Mouse (Mus musculus) limb, embryonic 14.5 days (tissue): ENCODE measurements around the gene E2f6. TPM values are rescaled to one million over a fixed set of nuclear protein-coding genes. Genes with fewer than 3 reads are reported as not detected.

Experiments used
- ATAC-seq: fragments of 200-750 bp; cut with Nextera tagmentation; 2 replicates; pipeline ENCODE4 v1.8.0; 2017; ENCODE audit warnings: low read depth, moderate number of reproducible peaks, moderate TSS enrichment; ENCODE audit not compliant: low FRiP score
- DNase-seq: peaks from one replicate; pipeline ENCODE4 v3.0.0-alpha.2; 2015; ENCODE audit warnings: low spot score
- H3K27ac ChIP-seq: fragments of 300-500 bp; sonication (generic); replicated peaks from 2 replicates; pipeline ENCODE4 v1.5.1; 2014; ENCODE audit warnings: low read depth, mild to moderate bottlenecking, low read length, moderate library complexity, mixed read lengths
- H3K27me3 ChIP-seq: fragments of 300-500 bp; sonication (generic); 2 replicates; pipeline ENCODE4 v1.6.1; 2014; ENCODE audit warnings: low read length, mixed read lengths; ENCODE audit not compliant: control insufficient read depth, insufficient read depth
- H3K36me3 ChIP-seq: fragments of 300-500 bp; sonication (generic); 2 replicates; pipeline ENCODE4 v1.6.1; 2014; ENCODE audit warnings: mild to moderate bottlenecking, low read length, moderate library complexity, mixed read lengths; ENCODE audit not compliant: control insufficient read depth, insufficient read depth
- H3K4me1 ChIP-seq: fragments of 300-500 bp; sonication (generic); 2 replicates; pipeline ENCODE4 v1.6.1; 2014; ENCODE audit warnings: antibody characterized with exemption, low read length, mixed read lengths; ENCODE audit not compliant: control insufficient read depth, insufficient read depth
- H3K4me2 ChIP-seq: fragments of 300-500 bp; sonication (generic); replicated peaks from 2 replicates; pipeline ENCODE4 v1.6.1; 2014; ENCODE audit warnings: low read depth, mild to moderate bottlenecking, low read length, moderate library complexity; ENCODE audit not compliant: severe bottlenecking
- H3K4me3 ChIP-seq: fragments of 300-500 bp; sonication (generic); replicated peaks from 2 replicates; pipeline ENCODE4 v1.5.1; 2014; ENCODE audit warnings: low read length
- H3K9ac ChIP-seq: fragments of 300-500 bp; sonication (generic); 2 replicates; pipeline ENCODE4 v1.6.1; 2014; ENCODE audit warnings: mild to moderate bottlenecking, low read depth, low read length, moderate library complexity; ENCODE audit not compliant: severe bottlenecking
- H3K9me3 ChIP-seq: fragments of 300-500 bp; sonication (generic); 2 replicates; pipeline ENCODE4 v1.6.1; 2016; ENCODE audit warnings: low read length; ENCODE audit not compliant: control insufficient read depth
- POLR2A ChIP-seq: fragments of 200-500 bp; IDR thresholded peaks from 2 replicates; pipeline ENCODE4 v1.8.0; 2012; ENCODE audit warnings: inconsistent platforms, mild to moderate bottlenecking, moderate library complexity, borderline replicate concordance; ENCODE audit not compliant: insufficient read depth, insufficient read length; ENCODE audit errors: extremely low read depth
- WGBS: fragments of 180-500 bp; shearing (Covaris S2); extraction: QIAGEN DNeasy Blood & Tissue Kit; methylation state at CpG from one replicate; pipeline ENCODE4 v1.1.7; 2014; 5-methylcytosine and 5-hydroxymethylcytosine counted together
- microRNA-seq: library from miRNA; unstranded; fragments of <30 nt; microRNA quantifications from one replicate; pipeline ENCODE4, GENCODE M21; 2016
- polyA plus RNA-seq, 2 experiments: library from polyadenylated mRNA; depleted of rRNA in 1 of 2; stranded (reverse) in 1 of 2; unstranded in 1 of 2; fragments of >200 nt; fragmentation: Nextera tagmentation in 1 of 2; extraction: Ambion mirVana in 1 of 2; gene quantifications; 2 replicates each; pipeline versions ENCODE4 v1.2.1 to v1.2.3; 2012 to 2014

E2f6 gene
- polyA plus RNA-seq, 2 experiments, result 47.3 to 54.5 TPM

- no peak overlapping the region for H3K4me2 ChIP-seq
Measured at GRCm38 (mm10) chr12:16886354-16886753, 75.6 kb downstream of the E2f6 start.

More at GRCm38 (mm10) chr12:16886354-16886753, 75.6 kb downstream of the E2f6 start:
- Histone ChIP-seq H3K27ac (no peak overlapping the region), H3K36me3 (no peaks in the 10 kb centered on the region), H3K4me1 (no peaks in the 10 kb centered on the region), H3K9ac (no peak overlapping the region), H3K27me3 (no peaks in the 10 kb centered on the region), H3K9me3 (no peaks in the 10 kb centered on the region), H3K4me3 (no peak overlapping the region)
- TF ChIP-seq POLR2A, result no peak
- no peak for DNase-seq
- no peak for ATAC-seq
- WGBS, result 80% methylated on average over 6 of the region's 6 CpGs

Small RNA genes lying within 50 kb of the gene (microRNA-seq; reads per million reads assigned to microRNA genes)
- gene Gm44305, result not detected

Other genes starting within 250 kb of the E2f6 start
- 6.5 and 6.9 TPM in 2 replicates for gene Lpin1, start 200.0 kb upstream of the E2f6 start, polyA plus RNA-seq (2012; rRNA removed)
- gene Lpin1, start 200.0 kb upstream of the E2f6 start, polyA plus RNA-seq (2014; fragmentation: Nextera tagmentation; extraction: Ambion mirVana), result 6.4 and 7.3 TPM in 2 replicates
- gene Ntsr2, start 157.6 kb upstream of the E2f6 start, polyA plus RNA-seq (2012; rRNA removed), result not detected in 2 replicates
- not detected in 2 replicates for gene Ntsr2, start 157.6 kb upstream of the E2f6 start, polyA plus RNA-seq (2014; fragmentation: Nextera tagmentation; extraction: Ambion mirVana)
- 3.2 and 3.9 TPM in 2 replicates for gene Greb1, start 10.1 kb upstream of the E2f6 start, polyA plus RNA-seq (2012; rRNA removed)
- 1.1 TPM in 2 replicates for gene Greb1, start 10.1 kb upstream of the E2f6 start, polyA plus RNA-seq (2014; fragmentation: Nextera tagmentation; extraction: Ambion mirVana)
- 14.8 and 18.3 TPM in 2 replicates for gene Rock2, start 83.9 kb downstream of the E2f6 start, polyA plus RNA-seq (2012; rRNA removed)
- gene Rock2, start 83.9 kb downstream of the E2f6 start, polyA plus RNA-seq (2014; fragmentation: Nextera tagmentation; extraction: Ambion mirVana), result 18.2 and 19.1 TPM in 2 replicates
- 8.4 and 10.6 TPM in 2 replicates for gene Pqlc3, start 189.4 kb downstream of the E2f6 start, polyA plus RNA-seq (2012; rRNA removed)
- gene Pqlc3, start 189.4 kb downstream of the E2f6 start, polyA plus RNA-seq (2014; fragmentation: Nextera tagmentation; extraction: Ambion mirVana), result 12.8 and 13.5 TPM in 2 replicates
- gene 2410004P03Rik, start 200.8 kb downstream of the E2f6 start, polyA plus RNA-seq (2012; rRNA removed), result 0.21 and 0.45 TPM in 2 replicates
- 0.50 and 0.80 TPM in 2 replicates for gene 2410004P03Rik, start 200.8 kb downstream of the E2f6 start, polyA plus RNA-seq (2014; fragmentation: Nextera tagmentation; extraction: Ambion mirVana)